Mouse (Mus musculus) splenic B cell, adult 2 months (primary cell): Measurements from ENCODE around the gene Prpf19.

Source experiments
- DNase-seq: peaks from one replicate; pipeline ENCODE4 v3.0.0-alpha.2; 2011; ENCODE audit warnings: low read depth, low spot score
- H3K27me3 ChIP-seq: 2 replicates; pipeline ENCODE4 v1.6.1; 2012; ENCODE audit warnings: mild to moderate bottlenecking, low read length, moderate library complexity, mixed read lengths; ENCODE audit not compliant: control insufficient read depth, poor library complexity, insufficient read depth, severe bottlenecking
- H3K36me3 ChIP-seq: 2 replicates; pipeline ENCODE4 v1.6.1; 2012; ENCODE audit warnings: mild to moderate bottlenecking, low read length, moderate library complexity, mixed read lengths; ENCODE audit not compliant: control insufficient read depth, poor library complexity, insufficient read depth, severe bottlenecking

Gene Prpf19

DNA sequence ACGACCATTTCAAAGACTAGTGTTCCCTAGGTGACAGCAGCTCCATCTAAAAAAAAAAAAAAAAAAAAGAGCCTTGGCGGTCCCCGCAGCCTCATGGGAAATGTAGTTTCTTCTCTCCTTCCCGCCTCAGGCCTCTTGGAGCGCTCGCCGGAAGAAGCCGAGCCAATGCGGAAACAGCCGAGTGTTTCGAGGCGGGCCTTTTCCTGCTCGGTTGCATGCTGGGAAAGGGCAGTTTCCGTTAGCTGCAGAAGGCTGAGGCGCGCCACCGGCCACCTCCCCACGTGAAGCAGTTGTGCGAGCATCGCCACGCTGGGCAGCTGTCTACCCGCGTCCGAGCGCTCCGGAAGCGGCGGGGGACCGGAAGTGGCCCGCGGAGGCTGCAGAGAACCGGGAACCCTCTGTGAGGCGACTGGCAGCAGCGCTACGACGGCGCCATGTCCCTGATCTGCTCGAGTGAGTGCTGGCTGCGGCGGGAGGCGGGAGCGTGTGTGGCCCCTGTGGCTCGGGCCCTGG, at the start of gene Prpf19:
Gene Prpf19 (plus strand): TSS at position 216 of the 513 bp plus-strand sequence.
- DNase-seq, result peak; percentile 97
- H3K27me3 ChIP-seq, result no peaks in the 10 kb centered on the region

DNA sequence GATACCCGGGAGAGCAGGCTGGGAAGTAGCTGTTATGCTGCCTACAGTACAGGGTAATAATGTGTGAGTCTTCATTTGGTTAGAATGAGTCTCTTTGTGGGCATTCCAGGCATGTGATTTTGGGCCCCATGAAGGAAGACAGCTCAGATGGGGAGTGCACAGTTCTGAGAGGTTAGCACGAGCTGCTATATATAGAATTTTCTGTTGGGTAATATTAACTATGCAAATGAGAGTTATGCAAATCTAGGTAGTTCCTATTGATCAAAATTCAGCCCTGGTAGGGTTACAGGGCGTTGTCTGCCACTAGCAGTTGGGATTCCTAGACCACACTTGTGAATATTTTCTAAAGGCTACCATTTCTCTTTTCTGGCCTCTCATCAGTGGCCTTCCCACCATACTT, 49.6 kb upstream of the Prpf19 start:
- peak; percentile 79 for DNase-seq
- Histone ChIP-seq H3K36me3 (no peaks in the 10 kb centered on the region; the same call in 1 of the 2 replicates), H3K27me3 (no peaks in the 10 kb centered on the region)

More for the DNA sequence above, at the start of gene Prpf19:
- H3K36me3 ChIP-seq, result peaks cover 10% of the 10 kb centered on the region; the same call in 1 of the 2 replicates

DNA sequence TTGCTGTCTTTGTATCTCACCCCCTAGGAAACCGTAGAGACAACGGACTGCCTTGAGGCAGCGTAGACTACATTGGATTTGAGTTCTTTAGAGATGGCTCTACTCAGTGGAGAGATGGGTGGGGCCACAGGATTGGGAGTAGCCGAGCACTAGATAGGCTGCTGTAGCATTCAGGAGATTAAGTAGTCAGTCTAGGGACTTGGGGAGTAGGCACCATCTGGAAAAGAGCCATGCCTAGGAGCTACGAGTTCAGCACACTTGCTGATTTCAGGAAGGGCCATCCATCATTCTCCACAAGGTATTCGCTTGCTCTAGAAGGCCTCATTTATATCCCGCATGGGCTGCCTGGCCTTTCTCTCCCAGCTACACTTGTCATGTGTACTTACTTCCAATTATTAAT, 48.9 kb upstream of the Prpf19 start:
- no peak for DNase-seq
- Histone ChIP-seq H3K36me3 (peaks cover 2% of the 10 kb centered on the region; the same call in 1 of the 2 replicates), H3K27me3 (no peaks in the 10 kb centered on the region)

DNA sequence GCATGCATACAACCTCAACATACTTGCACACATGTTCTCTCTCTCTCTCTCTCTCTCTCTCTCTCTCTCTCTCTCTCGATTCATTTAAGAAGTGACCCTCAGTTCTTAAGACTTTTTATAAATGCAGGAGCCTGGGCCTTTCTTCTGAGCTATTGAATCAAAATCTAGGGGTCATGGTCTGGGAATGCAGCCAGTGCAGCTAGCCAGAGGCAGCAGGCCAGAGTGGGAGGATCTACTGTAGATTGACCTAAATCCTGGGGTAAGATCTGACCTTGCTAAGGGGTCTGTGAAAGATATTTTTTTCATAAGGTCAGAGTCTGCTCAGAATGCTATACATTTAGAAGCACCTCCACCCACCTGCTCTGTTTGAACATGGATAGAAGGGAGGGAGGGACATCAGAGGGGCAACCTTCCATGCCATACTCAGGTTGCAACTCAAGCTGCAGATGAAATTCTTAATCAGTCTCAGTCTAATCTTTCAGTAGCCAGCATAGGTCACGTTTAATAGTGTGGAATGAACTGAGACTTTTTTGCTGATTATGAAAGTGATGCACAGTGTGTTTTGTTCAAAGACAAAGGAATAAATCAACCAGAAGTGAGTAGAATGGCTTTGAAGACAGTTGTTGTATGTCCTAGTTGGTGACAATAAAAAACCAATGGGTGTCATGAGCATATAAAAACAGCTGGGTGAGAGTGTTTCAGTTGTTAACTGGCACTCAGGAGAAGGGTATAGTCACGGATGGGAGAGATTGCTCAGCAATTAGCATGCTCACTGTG, 47.5 kb upstream of the Prpf19 start:
- H3K27me3 ChIP-seq, result no peaks in the 10 kb centered on the region
- H3K36me3 ChIP-seq, result peaks cover 2% of the 10 kb centered on the region; the same call in 1 of the 2 replicates
- no peak for DNase-seq

DNA sequence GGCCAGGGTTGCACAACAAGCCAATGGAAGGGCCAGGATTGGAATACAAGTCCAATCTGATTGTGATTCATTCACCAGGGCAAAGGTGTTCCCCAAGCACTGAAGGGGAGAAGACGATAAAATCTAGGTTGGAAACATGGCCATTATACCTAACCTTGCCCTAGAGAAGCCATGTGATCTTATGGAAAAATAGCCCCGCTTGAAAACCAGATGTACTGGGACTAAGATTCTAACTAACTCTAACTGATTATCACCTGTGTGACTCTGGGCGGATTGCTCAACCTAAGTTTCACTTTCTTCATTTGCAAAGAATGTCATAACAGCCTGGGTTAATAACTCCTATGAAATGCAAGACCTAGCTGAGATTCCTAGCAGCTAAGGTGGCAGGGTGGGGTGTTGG, 39.6 kb upstream of the Prpf19 start:
- 0 out of 2 replicates have a peak, but pooled peaks cover 2% of the 10 kb centered on the region for H3K36me3 ChIP-seq
- no peak for DNase-seq
- H3K27me3 ChIP-seq, result no peaks in the 10 kb centered on the region

DNA sequence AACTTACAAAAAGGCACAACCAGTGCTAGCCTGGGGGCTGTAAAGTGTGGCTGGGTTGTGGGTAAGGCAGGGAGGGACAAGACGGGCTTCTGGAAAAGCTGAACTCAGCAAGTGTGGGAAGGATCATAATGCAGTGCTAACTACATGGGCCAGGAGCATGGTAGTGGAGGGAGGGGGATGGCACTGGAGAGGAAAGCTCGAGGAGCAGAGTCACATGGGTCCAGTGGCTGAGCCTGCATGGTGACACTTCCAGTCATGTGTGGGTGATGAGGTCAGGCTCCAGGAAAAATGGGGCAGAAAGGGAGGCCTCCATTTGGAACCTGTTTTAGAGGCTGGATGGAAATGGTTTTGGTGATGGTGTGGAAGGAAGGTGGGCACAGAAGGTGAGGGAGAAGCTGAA, 38.5 kb upstream of the Prpf19 start:
- H3K36me3 ChIP-seq, result no peaks in the 10 kb centered on the region
- no peak for DNase-seq
- H3K27me3 ChIP-seq, result no peaks in the 10 kb centered on the region

DNA sequence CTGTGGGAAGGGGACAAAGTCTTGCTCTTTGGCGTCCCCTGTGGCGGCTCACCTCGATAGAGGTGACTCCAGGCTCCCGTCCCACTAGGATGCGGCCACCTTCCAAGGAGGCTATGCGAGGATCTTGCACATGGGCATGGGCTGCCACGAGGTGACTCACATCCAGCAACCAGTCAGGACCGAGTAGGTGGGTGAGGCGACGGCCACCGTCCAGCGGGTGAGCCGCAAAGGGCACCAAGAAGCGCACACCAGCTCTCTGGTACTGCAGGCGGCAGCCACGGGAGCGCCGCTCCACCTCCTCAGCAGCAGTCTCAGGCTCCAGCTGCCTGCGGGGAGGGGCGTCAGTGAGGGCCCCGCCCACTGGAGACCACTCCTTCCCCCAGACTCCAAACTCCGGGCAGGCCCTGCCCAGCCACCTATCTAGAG, 34.9 kb upstream of the Prpf19 start:
- Histone ChIP-seq H3K36me3 (no peaks in the 10 kb centered on the region), H3K27me3 (no peaks in the 10 kb centered on the region)
- no peak for DNase-seq

DNA sequence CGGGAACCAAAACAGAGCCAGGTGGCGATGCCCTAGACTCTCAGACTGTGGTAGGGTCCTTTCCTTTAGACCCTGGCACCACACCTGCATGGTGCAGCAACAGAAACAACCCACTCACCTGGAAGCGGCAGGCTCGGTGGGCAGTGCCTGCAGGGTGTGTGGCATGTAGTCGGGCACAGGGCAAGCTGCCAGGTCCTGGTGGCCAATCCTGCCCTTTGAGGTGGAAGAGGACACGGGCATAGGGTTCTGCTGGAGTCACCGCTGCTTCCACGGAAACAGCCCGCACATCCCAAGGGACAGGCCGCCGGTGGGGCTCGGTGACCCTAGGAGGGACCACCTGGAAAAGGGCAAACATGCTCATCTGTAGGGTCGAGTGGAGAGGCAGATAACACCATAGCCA, 28.7 kb upstream of the Prpf19 start:
- no peaks in the 10 kb centered on the region for H3K36me3 ChIP-seq
- H3K27me3 ChIP-seq, result no peaks in the 10 kb centered on the region
- DNase-seq, result no peak

DNA sequence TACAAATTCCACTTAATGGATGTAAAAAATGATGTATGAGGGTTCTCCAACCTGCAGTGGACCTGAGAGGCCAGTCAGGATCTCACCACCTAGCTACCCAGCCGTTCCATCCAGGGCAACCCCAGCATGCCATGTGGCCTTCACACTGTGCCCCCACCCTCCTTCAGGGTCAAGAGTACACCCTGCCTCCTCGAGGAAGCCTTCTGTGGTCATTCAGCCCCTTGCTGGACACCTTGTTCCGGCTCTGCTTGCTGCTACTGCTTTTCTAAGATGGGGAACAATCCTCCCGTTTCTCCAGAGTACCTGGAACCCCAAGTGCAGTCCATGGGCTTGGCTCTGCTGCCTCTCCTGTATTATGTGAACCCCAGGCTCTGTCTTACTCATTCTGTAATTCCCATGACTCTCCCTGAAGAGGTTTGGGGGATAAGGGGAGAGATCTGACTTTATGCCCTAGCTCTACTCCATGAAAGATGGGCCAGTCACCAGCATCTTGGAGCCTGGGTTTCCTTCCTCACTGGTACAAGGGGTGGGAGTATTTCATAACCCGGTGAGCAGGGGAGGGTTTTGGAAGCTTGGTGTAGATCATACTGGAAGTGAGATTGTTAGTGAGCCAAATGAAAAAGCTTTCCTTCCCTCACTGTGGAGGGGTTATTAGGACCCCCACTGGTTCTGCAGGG, 26.9 kb upstream of the Prpf19 start:
- no peak for DNase-seq
- H3K36me3 ChIP-seq, result peaks cover 3% of the 10 kb centered on the region
- H3K27me3 ChIP-seq, result no peaks in the 10 kb centered on the region

DNA sequence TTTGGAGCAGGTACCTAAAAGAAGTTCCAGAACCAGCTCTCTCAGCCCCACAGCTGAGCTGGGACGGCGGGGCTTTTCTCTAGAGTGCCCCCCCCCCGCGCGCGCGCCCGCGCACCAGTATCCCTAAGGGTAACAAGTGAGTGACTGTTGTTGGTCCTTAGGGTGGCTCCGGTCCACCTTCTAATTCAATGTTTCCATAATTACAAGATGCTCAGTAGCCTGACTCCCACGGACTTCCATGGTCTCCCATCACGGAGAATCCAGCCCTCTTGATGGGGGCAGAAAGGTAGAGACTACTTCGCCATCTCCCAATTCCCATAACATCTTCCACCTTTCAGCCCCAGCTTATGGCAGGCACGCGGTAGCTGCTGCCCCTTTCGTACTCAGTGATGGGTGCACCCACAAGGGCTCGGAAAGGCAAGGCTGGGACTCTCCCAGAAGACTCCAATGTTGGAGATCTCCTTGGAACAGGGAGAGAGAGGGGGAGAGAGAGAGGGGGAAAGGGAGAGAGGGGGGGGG, 26.3 kb upstream of the Prpf19 start:
- no peaks in the 10 kb centered on the region for H3K27me3 ChIP-seq
- peaks cover 5% of the 10 kb centered on the region for H3K36me3 ChIP-seq
- DNase-seq, result no peak

DNA sequence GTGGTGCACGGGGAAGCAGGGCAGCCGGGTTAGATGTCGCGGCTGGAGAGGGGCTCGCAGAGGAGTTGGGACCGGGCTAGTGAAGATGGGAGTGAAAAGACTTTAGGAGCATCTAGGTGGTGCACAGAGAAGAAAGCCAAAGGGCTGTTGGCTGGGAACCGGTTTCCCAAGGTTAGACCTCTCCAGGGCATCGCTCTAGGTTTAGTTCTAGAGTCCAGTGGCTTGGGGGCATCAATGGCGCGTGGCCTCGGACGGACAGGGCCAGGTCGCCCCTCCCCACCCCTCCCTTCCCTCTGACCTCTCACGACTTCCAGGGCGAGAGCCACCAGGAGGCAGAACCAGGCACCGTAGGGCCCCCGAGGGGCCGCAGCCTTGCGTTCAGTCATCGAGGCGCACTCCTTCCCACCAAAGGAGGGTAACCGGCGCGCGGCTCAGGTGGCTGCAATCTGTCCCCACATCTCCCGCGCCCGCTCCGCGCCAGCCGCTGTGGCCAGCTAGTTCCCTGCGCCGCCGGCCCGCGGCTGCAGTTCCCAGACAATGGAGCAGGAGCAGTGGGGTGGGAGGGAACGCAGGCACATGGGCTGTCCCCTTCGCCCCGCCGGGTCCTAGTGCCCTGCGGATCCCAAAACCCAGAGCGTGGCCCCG, 25.7 kb upstream of the Prpf19 start:
- Histone ChIP-seq H3K27me3 (no peaks in the 10 kb centered on the region), H3K36me3 (peaks cover 5% of the 10 kb centered on the region)
- DNase-seq, result no peak

DNA sequence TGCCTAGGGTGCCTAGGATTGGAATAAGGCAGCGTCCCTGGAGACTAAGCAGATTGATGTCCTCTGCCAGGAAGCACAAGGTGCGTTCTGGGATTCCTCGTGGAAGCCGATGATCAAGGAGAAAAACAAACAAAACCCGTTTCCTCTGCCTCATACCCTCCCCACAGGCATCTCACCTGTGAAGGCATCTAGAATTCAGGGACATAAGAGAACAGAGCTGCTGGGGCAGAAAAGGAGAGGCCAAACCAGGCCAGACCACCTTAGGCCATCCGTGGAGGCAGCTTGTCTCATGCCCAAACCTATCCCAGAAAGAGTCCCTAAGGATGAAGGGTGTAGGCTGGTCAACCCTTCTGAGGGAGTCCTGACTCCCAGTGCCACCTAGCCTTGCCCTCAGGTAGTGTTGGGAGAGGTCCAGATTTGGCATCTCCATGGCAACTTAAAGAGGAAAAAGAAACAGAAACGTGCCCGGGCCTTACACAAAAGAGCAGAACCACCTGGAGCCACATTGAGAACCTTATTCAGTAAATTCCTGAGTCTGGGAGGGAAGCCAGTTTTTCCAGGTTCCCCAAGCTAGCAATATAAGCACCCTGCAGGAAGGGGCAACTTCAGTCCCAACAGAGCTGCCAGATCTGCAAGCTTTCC, 25.0 kb upstream of the Prpf19 start, which contains the start of gene Tmem132a:
Gene Tmem132a (minus strand): TSS at position 55 of the 642 bp plus-strand sequence.
- Histone ChIP-seq H3K36me3 (peaks cover 5% of the 10 kb centered on the region), H3K27me3 (no peaks in the 10 kb centered on the region)
- no peak for DNase-seq

DNA sequence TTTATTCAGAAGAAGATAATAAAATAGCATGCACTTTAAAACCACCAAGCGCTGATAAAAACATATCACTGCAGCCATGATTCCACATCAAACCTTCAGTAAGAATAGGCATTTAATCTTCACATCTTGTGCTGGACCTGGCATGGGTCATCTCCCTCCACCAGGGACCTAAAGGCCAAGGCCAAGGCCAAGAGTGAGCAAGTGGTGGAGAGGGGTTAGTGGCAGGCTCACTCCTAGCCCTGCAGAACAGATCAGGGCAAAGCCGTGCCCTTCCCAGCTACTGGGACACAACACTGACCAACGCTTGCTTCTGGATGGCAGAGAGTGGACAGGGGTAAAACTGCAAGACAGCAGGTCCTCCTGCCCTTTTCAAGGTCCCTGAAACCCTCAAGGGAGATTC, 24.4 kb upstream of the Prpf19 start:
- Histone ChIP-seq H3K36me3 (peaks cover 5% of the 10 kb centered on the region), H3K27me3 (no peaks in the 10 kb centered on the region)
- DNase-seq, result no peak

DNA sequence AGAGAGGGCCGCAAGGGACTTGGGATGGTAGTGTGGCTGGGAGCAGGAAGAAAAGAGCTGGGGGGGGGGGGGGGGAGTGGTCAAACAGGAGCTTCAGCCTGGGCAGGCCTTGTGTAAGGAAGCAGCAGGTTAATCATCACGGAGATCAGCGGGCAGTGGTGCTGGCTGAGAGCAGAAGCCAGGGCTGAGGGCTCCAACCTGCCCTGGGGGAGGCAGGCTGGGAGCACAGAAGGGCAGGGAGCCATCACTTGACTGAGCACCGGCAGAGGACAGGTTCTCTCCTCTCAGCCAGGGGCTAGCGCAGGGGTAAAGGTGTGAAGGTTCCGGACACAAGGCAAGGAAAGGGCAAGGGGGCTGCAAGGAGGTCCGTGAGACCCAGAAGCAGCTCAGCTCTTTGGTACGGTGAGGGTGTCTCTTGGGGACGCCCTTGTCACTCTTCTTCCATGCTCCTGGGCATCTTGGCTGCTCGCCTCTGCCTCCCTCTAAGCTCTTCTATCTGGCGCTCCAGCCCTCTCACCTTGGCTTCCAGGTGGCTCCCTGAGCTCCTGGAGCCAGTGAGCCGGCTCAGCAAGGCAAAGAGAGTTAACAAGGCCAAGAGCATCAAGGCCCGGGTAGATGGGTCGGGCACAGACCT, 23.6 kb upstream of the Prpf19 start:
- Histone ChIP-seq H3K36me3 (peaks cover 5% of the 10 kb centered on the region), H3K27me3 (no peaks in the 10 kb centered on the region)
- DNase-seq, result no peak
